Mouse (Mus musculus) layer of hippocampus, adult 2 months (tissue): ENCODE measurements around the gene Dgki. TPM values are rescaled to one million over a fixed set of nuclear protein-coding genes. Genes with fewer than 3 reads are reported as not detected.

Source experiments
- DNase-seq, 2 experiments: peaks; one replicate each; pipeline ENCODE4 v3.0.0; 2022; ENCODE audit warnings: low spot score in 2 of 2
- H3K27ac ChIP-seq: fragments of 200-600 bp; 2 replicates; pipeline ENCODE4 v1.8.1; 2022
- H3K4me3 ChIP-seq: fragments of 200-600 bp; 2 replicates; pipeline ENCODE4 v1.8.1; 2022; ENCODE audit warnings: mild to moderate bottlenecking
- CTCF ChIP-seq: fragments of 200-600 bp; conservative IDR thresholded peaks from 2 replicates; pipeline ENCODE4 v1.8.1; 2022; ENCODE audit warnings: antibody characterized with exemption, mild to moderate bottlenecking, moderate library complexity
- total RNA-seq, 2 experiments: library from RNA; stranded (reverse); gene quantifications; 2 replicates each; pipeline ENCODE4 v1.2.3; 2021

Dgki gene
- total RNA-seq, 2 experiments from 2014 or later = 88.6 to 89.5 TPM

GRCm38 (mm10) chr6:37054435-37055020 lies 245.5 kb downstream of the Dgki start:
- no peak overlapping the region for H3K27ac ChIP-seq
- peak; percentile 94 for TF ChIP-seq CTCF
- H3K4me3 ChIP-seq = no peak overlapping the region
- peak in 1 of 2 experiments; percentile 51 for DNase-seq

- no peak for TF ChIP-seq CTCF
- Histone ChIP-seq H3K27ac (no peak overlapping the region), H3K4me3 (no peak overlapping the region)
- no peak for DNase-seq
These were observed 246.6 kb downstream of the Dgki start for GRCm38 (mm10) chr6:37053411-37053810.

- no peak for TF ChIP-seq CTCF
- no peak overlapping the region for H3K4me3 ChIP-seq
- H3K27ac ChIP-seq = no peak overlapping the region
- no peak for DNase-seq
These were observed 248.3 kb downstream of the Dgki start for GRCm38 (mm10) chr6:37051652-37052051.

DNA sequence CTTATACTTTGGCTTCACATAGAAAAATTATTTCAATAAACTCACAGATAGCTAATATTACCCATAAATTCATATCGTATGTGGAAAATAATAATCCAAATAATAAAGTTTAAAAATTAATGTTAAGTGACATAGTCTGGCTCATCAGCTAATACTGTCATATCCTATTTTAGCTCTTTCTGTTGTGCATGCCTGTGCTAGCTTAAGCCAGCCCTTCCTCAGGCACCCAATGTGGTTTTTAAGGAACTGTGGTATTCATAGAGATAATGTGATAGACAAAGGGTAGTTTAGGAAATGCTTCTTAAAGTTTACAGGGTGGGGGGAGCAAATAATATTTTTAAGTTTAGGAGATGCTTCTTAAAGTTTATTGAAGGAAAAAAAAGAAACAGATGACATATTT lies 248.8 kb downstream of the Dgki start:
- no peak for DNase-seq
- no peak overlapping the region for H3K4me3 ChIP-seq
- TF ChIP-seq CTCF = no peak
- no peak overlapping the region for H3K27ac ChIP-seq

GRCm38 (mm10) chr6:37047611-37048129 lies 252.3 kb downstream of the Dgki start:
- TF ChIP-seq CTCF = no peak

DNA sequence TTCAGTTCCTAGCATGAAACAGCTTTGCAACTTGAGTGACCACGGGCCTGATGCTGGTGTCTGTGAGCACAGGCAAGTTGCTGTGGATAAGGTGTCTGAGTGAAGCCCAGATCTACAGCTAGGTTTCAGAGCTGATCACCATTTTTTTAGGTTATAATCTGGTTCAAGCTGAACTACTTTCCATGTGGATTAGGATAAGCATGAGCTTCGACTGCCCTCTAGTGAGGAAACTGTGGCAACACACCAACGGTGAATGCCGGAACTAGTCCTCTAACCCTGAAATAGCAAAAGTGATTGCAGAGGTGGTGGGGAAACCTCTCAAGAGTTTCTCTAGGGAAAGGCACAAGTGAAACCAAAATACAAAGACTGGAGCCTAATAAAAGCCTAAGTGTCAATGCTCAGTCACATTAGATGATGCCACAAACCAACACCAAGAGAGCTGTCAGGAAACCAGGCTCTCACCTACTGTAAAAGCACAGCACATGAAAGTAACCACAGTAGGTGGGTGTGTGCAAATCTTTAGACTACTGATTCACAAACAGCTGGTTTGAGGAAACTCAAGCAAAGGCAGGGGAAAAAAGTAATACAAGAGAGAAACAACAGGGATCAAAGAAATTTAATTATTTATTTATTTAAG lies 253.7 kb downstream of the Dgki start:
- Histone ChIP-seq H3K27ac (no peak overlapping the region), H3K4me3 (no peak overlapping the region)
- DNase-seq = peak; percentile 55 to 75
- TF ChIP-seq CTCF = peak; percentile 96

More at GRCm38 (mm10) chr6:37047611-37048129, 252.3 kb downstream of the Dgki start:
- peak overlapping the region; percentile 21; the same call in 1 of the 2 replicates for H3K27ac ChIP-seq
- DNase-seq = no peak
- H3K4me3 ChIP-seq = no peak overlapping the region

DNA sequence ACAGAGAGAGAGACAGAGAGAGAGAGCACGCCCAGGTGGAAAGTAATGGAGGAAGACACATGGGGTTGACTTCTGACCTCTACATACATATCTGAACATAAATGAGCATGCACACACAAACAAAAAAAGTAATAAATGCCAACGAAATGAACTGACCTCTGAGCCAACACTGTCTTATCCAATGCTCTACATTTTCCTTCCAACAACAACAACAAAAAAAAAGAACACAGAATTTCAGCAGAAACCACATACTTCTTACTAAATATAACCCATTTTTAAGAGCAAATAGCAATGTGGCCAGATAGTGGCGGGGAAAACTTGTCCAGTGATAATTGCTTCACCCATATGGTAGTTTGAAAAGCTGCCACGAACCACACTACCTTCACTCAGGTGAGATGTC lies 255.2 kb downstream of the Dgki start:
- Histone ChIP-seq H3K4me3 (no peak overlapping the region), H3K27ac (no peak overlapping the region)
- TF ChIP-seq CTCF = no peak
- no peak for DNase-seq

GRCm38 (mm10) chr6:37038444-37038843 lies 261.5 kb downstream of the Dgki start:
- H3K4me3 ChIP-seq = no peak overlapping the region
- peak overlapping the region; percentile 60 for H3K27ac ChIP-seq
- DNase-seq = peak; percentile 39 to 62
- peak; percentile 48 for TF ChIP-seq CTCF

DNA sequence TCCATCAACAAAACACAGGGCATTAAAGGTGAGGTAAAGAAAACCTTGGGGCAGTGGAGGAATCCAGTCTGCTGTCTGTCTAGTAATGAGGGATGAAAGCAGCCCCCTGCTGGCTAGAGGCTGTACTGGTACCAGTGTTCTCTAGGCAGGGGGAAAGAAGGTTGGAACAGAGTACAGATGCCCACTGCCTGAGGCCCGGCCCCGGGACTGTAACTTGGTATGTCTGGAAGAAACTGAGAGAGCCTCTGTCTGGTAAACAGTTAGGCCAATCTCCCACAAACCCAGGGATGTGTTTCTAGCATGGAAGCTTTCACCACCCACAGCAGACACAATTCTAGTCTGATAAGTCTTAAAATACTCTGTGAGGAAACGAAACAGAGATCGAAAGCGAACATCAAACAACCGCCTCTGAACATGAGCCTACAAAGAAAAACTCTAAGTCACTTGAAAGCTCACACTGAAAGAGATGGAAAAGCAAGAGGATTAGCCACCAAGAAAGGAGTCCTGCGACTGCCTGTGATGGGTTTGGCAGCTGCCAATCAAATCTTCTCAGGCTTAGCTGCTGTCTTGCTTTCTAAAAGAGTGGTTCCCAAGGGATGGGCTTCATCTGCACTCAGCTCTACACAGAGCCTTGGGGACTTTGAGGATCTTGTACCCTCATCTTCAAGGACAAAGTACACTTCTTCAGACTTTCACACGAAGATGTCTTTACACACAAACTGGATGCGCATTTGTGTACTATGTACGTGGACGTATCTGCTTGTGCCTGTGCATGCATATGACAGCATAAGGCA lies 262.7 kb downstream of the Dgki start:
- H3K27ac ChIP-seq = peak overlapping the region; percentile 60; the same call in 1 of the 2 replicates
- peak; percentile 81 for TF ChIP-seq CTCF
- peak in 1 of 2 experiments; percentile 41 for DNase-seq

GRCm38 (mm10) chr6:37035681-37036080 lies 264.3 kb downstream of the Dgki start:
- TF ChIP-seq CTCF = no peak
- H3K27ac ChIP-seq = no peak overlapping the region
- no peak for DNase-seq
- no peak overlapping the region for H3K4me3 ChIP-seq

More for the DNA sequence above, 262.7 kb downstream of the Dgki start:
- no peak overlapping the region for H3K4me3 ChIP-seq

DNA sequence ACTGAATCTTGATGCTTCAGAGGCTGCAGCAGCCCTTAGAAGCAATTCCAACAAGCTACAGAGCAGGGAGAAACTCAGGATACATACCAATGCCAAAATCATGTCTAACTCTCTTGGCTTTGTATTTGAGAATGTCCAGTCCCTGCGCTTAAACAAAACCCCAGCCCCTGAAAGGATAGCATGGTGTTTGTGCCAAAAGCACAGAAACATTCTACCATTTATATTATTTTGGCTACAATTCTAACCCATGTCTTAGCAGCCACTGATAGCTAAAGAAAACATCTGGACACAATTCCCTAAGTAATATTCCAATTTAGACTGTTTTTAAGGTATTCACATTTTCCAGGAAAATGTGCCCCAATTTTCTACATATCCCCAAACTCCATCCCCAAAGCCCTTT lies 269.0 kb downstream of the Dgki start:
- Histone ChIP-seq H3K4me3 (no peak overlapping the region), H3K27ac (no peak overlapping the region)
- DNase-seq = no peak
- no peak for TF ChIP-seq CTCF

DNA sequence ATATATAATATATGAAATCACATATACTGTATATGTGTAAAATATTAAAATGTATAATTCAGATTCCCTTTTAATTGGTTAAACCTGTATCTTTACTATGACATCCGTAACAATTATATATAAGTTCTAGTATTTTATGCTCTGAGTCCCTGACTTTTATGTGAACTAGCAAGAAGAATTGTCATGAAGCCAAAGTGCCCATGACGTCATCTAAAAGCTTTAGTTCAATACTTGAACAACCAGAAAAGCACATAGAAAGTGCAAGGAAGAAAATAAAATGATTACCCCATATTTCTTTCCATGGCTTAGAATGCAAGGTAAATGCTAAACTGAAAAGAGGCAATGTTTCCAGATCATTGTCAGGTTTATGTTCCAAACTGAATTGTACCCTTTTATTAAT lies 269.6 kb downstream of the Dgki start:
- DNase-seq = no peak
- no peak overlapping the region for H3K4me3 ChIP-seq
- H3K27ac ChIP-seq = no peak overlapping the region
- no peak for TF ChIP-seq CTCF

DNA sequence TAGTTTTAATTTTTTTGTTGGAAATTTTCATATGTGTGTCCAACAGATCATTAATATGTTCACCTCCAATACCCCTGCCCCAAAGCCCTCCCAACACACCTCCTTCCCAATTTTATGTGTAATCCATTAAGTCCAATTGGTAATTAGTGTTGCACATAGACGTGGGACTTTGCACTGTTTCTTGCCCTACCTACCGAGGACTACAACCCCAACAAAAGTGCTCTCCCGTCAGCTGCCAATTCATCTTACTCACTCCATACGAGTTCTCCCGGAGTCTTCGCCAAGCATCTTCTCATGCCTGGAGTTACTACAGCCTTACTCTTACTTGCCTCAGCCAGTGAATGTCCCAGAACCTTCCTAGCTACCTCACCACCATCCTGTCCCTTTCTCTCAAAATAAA lies 271.1 kb downstream of the Dgki start:
- DNase-seq = no peak

More for the DNA sequence above, 271.1 kb downstream of the Dgki start:
- Histone ChIP-seq H3K4me3 (no peak overlapping the region), H3K27ac (no peak overlapping the region)
- no peak for TF ChIP-seq CTCF
